11 mouse cellular contexts compared by ENCODE assay signal in genomic region chr11:80923286-80923951, GRCm38 (mm10).
DNase-seq lines count a peak whose midpoint lies in the region; TF ChIP-seq lines count a peak whose summit lies in the region.
"Had no signal": no experiment of that assay in that cellular context is flagged by ENCODE, and none has a peak within 500 bp of the region (broad histone marks: within the 10 kb centered on the region; RNA-seq: fewer than 3 reads in every experiment).

No protein-coding gene starts in this region.

- peak; percentile 85 for DNase-seq in brain, adult 2 months (ENCODE audit: low read depth, low spot score)
- DNase-seq in brain, embryonic 14.5 days (ENCODE audit: low read depth): peak; percentile 9
- DNase-seq in layer of hippocampus, adult 9-10 months (ENCODE audit: low spot score): peak; percentile 20
- peak; percentile 52 for DNase-seq in right cerebral cortex, adult 18-20 months
- DNase-seq in kidney, postnatal 25 days: no peak
- DNase-seq in urinary bladder, postnatal 36 days (ENCODE audit: low spot score in 2 of 2): no peak
- no peak for DNase-seq in B cell, adult 2 months
- DNase-seq: adrenal gland, adult 8-10 months; heart, adult 2 months; lung, adult 2 months; thymus, postnatal 25 days had no signal

- TF ChIP-seq CTCF in brain, embryonic 14.5 days (IDR thresholded peaks at IDR 0.05; ENCODE audit: borderline replicate concordance, extremely low read depth, insufficient read depth, insufficient read length): no peak

- no peak for TF ChIP-seq POLR2A in brain, embryonic 14.5 days (IDR thresholded peaks at IDR 0.05; ENCODE audit: borderline replicate concordance, extremely low read depth, insufficient read depth, insufficient read length, poor library complexity, severe bottlenecking)

Comparison
In these comparisons a context has a peak if more than half of its experiments do, and no peak if none do; other contexts are left out.
1. DNase-seq: peak in brain, adult 2 months (single experiment), brain, embryonic 14.5 days (single experiment), layer of hippocampus, adult 9-10 months (single experiment) and right cerebral cortex, adult 18-20 months (single experiment); none in kidney, postnatal 25 days (0 of 2), urinary bladder, postnatal 36 days (0 of 2) and B cell, adult 2 months (0 of 2).